Mouse (Mus musculus) thymus, adult 2 months (tissue): ENCODE data around the gene Pxdc1. TPM values are rescaled to one million over a fixed set of nuclear protein-coding genes. Genes with fewer than 3 reads are reported as not detected.

Source experiments
- DNase-seq: peaks from one replicate; pipeline ENCODE4 v3.0.0; 2021
- H3K27ac ChIP-seq: fragments of 200-500 bp; 2 replicates; pipeline ENCODE4 v1.5.1; 2012; ENCODE audit warnings: low read length, control low read depth; ENCODE audit not compliant: control insufficient read depth, insufficient read depth
- H3K27me3 ChIP-seq: fragments of 200-500 bp; 2 replicates; pipeline ENCODE4 v1.6.1; 2012; ENCODE audit warnings: mild to moderate bottlenecking, low read length, moderate library complexity, mixed read lengths; ENCODE audit not compliant: control insufficient read depth, insufficient read depth
- H3K36me3 ChIP-seq: fragments of 200-500 bp; 2 replicates; pipeline ENCODE4 v1.6.1; 2012; ENCODE audit warnings: mild to moderate bottlenecking, low read length, moderate library complexity; ENCODE audit not compliant: control insufficient read depth, insufficient read depth
- H3K4me1 ChIP-seq: fragments of 200-500 bp; replicated peaks from 2 replicates; pipeline ENCODE4 v1.6.1; 2012; ENCODE audit warnings: low read length; ENCODE audit not compliant: control insufficient read depth, insufficient read depth
- H3K4me3 ChIP-seq: fragments of 200-500 bp; 2 replicates; pipeline ENCODE4 v1.5.1; 2012; ENCODE audit warnings: mild to moderate bottlenecking, low read length, control low read depth, moderate library complexity; ENCODE audit not compliant: control insufficient read depth, insufficient read depth
- CTCF ChIP-seq: fragments of 200-500 bp; IDR thresholded peaks from 2 replicates; pipeline ENCODE4 v1.5.1; 2012; ENCODE audit warnings: mild to moderate bottlenecking, control low read depth, low read length, moderate library complexity, borderline replicate concordance; ENCODE audit not compliant: control insufficient read depth, poor library complexity, insufficient read depth; ENCODE audit errors: extremely low read depth
- POLR2A ChIP-seq: fragments of 200-500 bp; IDR thresholded peaks from 2 replicates; pipeline ENCODE4 v1.6.1; 2012; ENCODE audit warnings: mild to moderate bottlenecking, low read length, control low read depth, moderate library complexity; ENCODE audit not compliant: control insufficient read depth, poor library complexity, insufficient read depth; ENCODE audit errors: extremely low read depth
- WGBS: fragments of 180-500 bp; shearing (Covaris S2); methylation state at CpG from one replicate; pipeline ENCODE4 v1.1.7; 2018; 5-methylcytosine and 5-hydroxymethylcytosine counted together
- polyA plus RNA-seq: library from polyadenylated mRNA; depleted of rRNA; stranded (reverse); fragments of >200 nt; gene quantifications from 2 replicates; pipeline ENCODE4 v1.2.3, GENCODE M21; 2012; rRNA removed

The Pxdc1 gene
- 13.4 and 13.8 TPM in 2 replicates for polyA plus RNA-seq

DNA sequence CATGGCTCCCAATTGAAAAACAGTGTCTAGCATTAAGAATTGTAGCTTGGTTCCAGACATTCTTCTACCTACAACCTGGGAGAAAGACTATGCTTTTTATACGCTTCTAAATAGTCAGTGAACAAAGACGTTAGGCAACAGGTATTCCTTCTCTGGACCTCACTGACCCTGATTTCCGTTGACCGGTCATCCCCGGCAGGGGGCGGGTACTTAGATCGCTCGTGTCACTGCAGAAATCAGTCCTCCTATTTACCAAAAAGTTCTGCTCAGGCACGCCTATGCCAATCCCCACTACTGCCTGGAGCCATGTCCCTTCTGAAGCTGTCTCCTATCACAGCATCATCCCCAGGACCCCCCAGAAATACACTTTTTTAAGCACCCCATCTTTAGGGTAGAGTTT is at the start of gene Pxdc1:
Pxdc1 (minus strand) TSS at position 96 of the 400 bp plus-strand sequence.
- no peak for TF ChIP-seq POLR2A
- no peak for TF ChIP-seq CTCF
- Histone ChIP-seq H3K4me1 (no peaks in the 10 kb centered on the region), H3K4me3 (peak within 1 kb of the TSS; percentile 32), H3K36me3 (no peaks in the 10 kb centered on the region), H3K27me3 (peaks cover 14% of the 10 kb centered on the region; the same call in 1 of the 2 replicates), H3K27ac (no peak within 1 kb of the TSS)
- no peak for DNase-seq
- WGBS, result 72% methylated on average over 9 of the region's 9 CpGs

DNA sequence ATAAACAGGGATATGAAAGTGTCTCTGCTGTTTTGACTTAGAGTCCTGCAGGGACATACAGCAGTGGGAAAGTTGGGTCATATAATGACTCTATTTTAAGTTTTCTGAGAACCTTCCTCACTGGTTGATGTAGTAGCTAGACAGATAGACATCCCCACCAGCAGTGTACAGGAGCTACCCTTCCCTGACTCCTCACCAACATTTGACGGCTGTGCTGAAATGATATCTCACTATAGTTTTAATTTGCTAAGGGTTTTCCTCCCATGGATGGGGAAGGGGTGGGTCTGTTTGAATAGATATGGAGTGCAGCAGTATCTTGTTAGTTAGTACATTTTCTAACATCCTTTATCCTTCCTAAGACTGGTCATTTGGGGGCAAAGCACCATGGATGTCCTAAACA is 47.3 kb upstream of the Pxdc1 start:
- H3K27ac ChIP-seq, result no peak overlapping the region
- DNase-seq, result no peak
- H3K36me3 ChIP-seq, result no peaks in the 10 kb centered on the region
- 93% methylated on average over 1 of the region's 1 CpGs for WGBS
- H3K27me3 ChIP-seq, result no peaks in the 10 kb centered on the region
- H3K4me3 ChIP-seq, result no peak overlapping the region
- H3K4me1 ChIP-seq, result no peaks in the 10 kb centered on the region
- TF ChIP-seq CTCF, result no peak
- no peak for TF ChIP-seq POLR2A

DNA sequence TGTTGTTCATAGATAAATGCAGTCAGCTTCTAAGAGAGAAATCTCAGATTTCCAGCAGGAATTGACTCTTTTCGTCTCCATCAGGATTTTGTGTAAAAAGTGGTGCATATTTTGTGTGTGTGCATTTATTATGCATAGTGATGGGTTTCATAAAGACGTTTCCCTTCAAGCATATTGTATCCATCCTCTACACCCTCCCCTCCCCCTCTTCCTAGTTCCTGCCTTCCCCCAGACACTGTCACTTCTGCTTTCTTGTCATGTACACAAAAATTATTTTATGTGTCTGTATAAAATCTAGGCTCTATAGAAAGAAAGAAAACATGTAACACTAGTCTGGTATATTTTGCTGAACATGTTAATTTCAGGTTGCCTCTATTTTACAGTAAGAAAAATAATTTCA is 46.8 kb upstream of the Pxdc1 start:
- TF ChIP-seq POLR2A (no peak), CTCF (no peak)
- no peak overlapping the region for H3K27ac ChIP-seq
- DNase-seq, result no peak
- H3K36me3 ChIP-seq, result no peaks in the 10 kb centered on the region
- 41% methylated on average over 2 of the region's 2 CpGs for WGBS
- no peaks in the 10 kb centered on the region for H3K27me3 ChIP-seq
- H3K4me3 ChIP-seq, result no peak overlapping the region
- H3K4me1 ChIP-seq, result no peaks in the 10 kb centered on the region

DNA sequence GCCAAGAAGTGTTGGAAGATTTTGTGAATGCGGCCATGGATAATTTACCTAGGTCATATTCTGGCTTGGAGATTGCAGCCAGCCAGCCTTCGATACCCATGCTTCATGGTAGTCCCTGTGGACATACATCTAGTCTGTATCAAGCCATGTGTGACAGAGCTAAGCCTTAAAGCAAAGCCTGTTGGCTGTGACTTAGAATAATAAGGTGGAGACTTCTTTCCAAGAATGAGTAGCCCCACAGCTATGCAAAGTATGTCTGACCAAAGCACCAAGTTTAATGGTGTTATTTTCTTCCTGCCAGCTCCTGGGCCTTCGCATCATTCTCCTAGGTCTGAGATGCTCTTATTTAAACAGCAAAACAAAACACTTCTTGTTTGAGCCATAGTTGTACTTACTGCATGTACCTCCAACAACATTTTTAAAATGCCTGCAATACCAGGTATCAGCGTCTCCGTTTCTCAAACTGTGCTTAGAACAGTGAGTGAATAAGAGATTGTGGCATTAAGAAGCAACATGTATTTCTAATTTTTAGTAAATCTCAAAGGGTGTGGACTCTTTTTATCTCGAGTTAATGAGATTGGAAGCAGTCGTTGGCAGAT is 43.5 kb upstream of the Pxdc1 start:
- H3K36me3 ChIP-seq, result no peaks in the 10 kb centered on the region
- no peaks in the 10 kb centered on the region for H3K27me3 ChIP-seq
- WGBS, result 90% methylated on average over 7 of the region's 7 CpGs
- H3K27ac ChIP-seq, result no peak overlapping the region
- TF ChIP-seq CTCF (no peak), POLR2A (no peak)
- DNase-seq, result no peak
- no peak overlapping the region for H3K4me3 ChIP-seq
- H3K4me1 ChIP-seq, result no peaks in the 10 kb centered on the region

DNA sequence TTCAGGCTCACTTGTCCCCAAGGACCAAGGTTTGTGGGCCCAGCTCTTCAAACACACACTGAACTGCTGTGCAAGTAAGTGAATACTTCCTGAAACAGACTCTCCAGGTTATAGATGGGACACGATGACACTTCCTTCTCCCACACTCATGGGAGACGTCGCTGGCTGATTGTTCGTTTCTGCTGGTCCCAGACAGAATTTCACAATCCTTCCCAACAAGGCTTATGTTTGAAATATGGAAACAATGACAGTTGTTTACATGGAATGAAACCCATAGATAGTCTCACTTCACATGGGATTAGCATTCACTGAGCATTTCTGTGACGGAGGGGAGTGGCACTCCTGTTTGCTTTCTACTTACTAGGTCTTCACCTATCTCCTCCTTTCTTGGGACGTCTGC is 39.8 kb upstream of the Pxdc1 start:
- no peaks in the 10 kb centered on the region for H3K27me3 ChIP-seq
- DNase-seq, result no peak
- no peak for TF ChIP-seq CTCF
- no peak for TF ChIP-seq POLR2A
- no peak overlapping the region for H3K27ac ChIP-seq
- WGBS, result 85% methylated on average over 6 of the region's 6 CpGs
- no peak overlapping the region for H3K4me3 ChIP-seq
- H3K36me3 ChIP-seq, result no peaks in the 10 kb centered on the region
- H3K4me1 ChIP-seq, result no peaks in the 10 kb centered on the region

DNA sequence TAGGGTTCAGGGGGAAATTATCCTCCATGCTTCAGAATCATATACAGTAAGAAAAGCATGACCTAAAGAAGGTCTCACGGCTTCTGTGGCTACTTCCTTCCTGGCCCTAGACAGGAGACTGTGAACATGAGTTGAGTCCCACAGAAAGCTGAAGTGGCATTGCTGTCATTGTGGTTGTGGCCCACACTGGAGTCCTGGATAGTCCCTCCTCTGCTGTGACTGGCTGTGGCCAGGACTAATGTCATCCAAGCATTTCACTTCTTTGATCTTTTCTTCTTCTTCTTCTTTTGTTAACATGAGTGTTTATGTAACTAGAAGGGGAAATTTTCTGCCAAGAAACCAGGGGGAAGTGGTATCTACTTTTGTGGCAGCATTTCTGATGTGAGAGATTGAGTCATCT is 37.8 kb upstream of the Pxdc1 start:
- WGBS, result 12% methylated on average over 1 of the region's 1 CpGs
- Histone ChIP-seq H3K36me3 (no peaks in the 10 kb centered on the region), H3K4me1 (no peaks in the 10 kb centered on the region), H3K27ac (no peak overlapping the region), H3K27me3 (no peaks in the 10 kb centered on the region), H3K4me3 (no peak overlapping the region)
- DNase-seq, result no peak
- TF ChIP-seq POLR2A (no peak), CTCF (no peak)

DNA sequence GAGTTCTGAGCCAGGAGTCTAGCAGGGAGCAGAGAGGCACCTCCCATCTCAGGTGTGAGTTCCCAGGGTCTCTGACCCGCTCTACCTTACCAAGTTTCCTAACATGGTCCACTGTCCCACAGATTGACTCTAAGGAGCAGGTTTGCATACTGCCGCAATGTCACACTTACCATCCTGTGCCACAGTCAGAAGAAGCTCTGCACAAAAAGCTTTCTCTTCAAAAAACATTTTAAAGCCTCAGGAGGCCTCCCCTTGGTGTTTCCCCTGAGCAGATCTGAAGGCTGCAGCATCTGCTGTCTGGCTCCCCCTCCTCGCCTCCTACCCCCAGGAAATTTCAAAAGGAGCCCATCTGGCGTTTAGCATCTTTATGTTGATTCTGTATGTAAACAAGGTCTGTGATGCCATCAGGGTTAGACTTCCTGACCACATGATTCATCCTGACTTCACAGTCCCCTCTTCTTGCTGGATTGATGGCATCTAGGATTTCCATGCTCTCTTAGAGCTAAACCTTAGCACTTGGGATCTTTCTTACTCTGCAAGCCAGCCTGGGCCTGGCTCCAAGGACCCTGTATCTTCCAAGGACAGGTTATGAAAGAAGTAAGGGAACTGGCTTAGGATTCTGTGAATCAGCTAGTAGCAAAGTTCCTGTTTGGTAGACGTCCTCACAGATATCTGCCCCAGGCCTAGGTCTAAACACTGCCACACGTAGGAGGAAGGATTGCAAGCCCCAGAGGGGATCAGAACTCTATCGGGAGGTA is 31.9 kb upstream of the Pxdc1 start:
- TF ChIP-seq CTCF (no peak), POLR2A (no peak)
- Histone ChIP-seq H3K27me3 (no peaks in the 10 kb centered on the region), H3K4me3 (no peak overlapping the region), H3K27ac (no peak overlapping the region), H3K36me3 (no peaks in the 10 kb centered on the region), H3K4me1 (no peaks in the 10 kb centered on the region)
- DNase-seq, result no peak
- 83% methylated on average over 7 of the region's 7 CpGs for WGBS
